Mouse (Mus musculus) kidney, postnatal 10 days (tissue): Measurements from ENCODE around the gene Lhx6.

ENCODE experiments used
- DNase-seq: peaks from one replicate; pipeline ENCODE4 v3.0.0; 2021; ENCODE audit warnings: mixed read lengths

Lhx6 gene

GRCm38 (mm10) chr2:36033966-36034365 is 71.2 kb downstream of the Lhx6 start:
- DNase-seq: no peak

- DNase-seq: peak; percentile 35
Observed at GRCm38 (mm10) chr2:36032884-36033283, 72.3 kb downstream of the Lhx6 start.
